Mouse (Mus musculus) megakaryocyte, adult 5-6 weeks (primary cell): ENCODE data around the gene Inpp5a. TPM values are rescaled to one million over a fixed set of nuclear protein-coding genes. Genes with fewer than 3 reads are reported as not detected.
A peak's percentile ranks its signal among the peaks of the same experiment; 100 is the strongest.

Experiments used
- ATAC-seq: 2 replicates; pipeline ENCODE4 v1.8.0; 2016; ENCODE audit warnings: mild to moderate bottlenecking, inconsistent platforms; ENCODE audit not compliant: poor library complexity, severe bottlenecking
- total RNA-seq, 2 experiments: library from RNA; stranded (forward) in 1 of 2; stranded (reverse) in 1 of 2; fragments of 153-499, 151-499 nt in 1 of 2; fragments of 221-1000, 200-1000 nt in 1 of 2; gene quantifications; 2 replicates each; pipeline versions ENCODE4 v1.2.3 to v1.2.4; 2015 to 2017

Gene Inpp5a
- total RNA-seq (2015) (11.4 and 11.9 TPM in 2 replicates), total RNA-seq (2017) (7.6 and 10.5 TPM in 2 replicates)

GRCm38 (mm10) chr7:139388670-139389212 lies at the start of gene Inpp5a:
Gene Inpp5a (plus strand): TSS chr7:139389109.
- peak; percentile 82 for ATAC-seq

- ATAC-seq = no peak
These were observed 49.7 kb upstream of the Inpp5a start for GRCm38 (mm10) chr7:139339184-139339583.

GRCm38 (mm10) chr7:139341020-139341660 lies 47.8 kb upstream of the Inpp5a start:
- no peak for ATAC-seq

- ATAC-seq = no peak
These were observed 46.1 kb upstream of the Inpp5a start for GRCm38 (mm10) chr7:139342809-139343208.

GRCm38 (mm10) chr7:139347051-139347450 lies 41.9 kb upstream of the Inpp5a start:
- ATAC-seq = no peak

GRCm38 (mm10) chr7:139350606-139351005 lies 38.3 kb upstream of the Inpp5a start:
- no peak for ATAC-seq

- ATAC-seq = 0 out of 2 replicates have a peak, but pooled peaks have one; percentile 45
These were observed 34.4 kb upstream of the Inpp5a start for GRCm38 (mm10) chr7:139354370-139355139.

GRCm38 (mm10) chr7:139357043-139357442 lies 31.9 kb upstream of the Inpp5a start:
- no peak for ATAC-seq

- ATAC-seq = no peak
These were observed 29.0 kb upstream of the Inpp5a start for GRCm38 (mm10) chr7:139359906-139360305.

GRCm38 (mm10) chr7:139360890-139361559 lies 27.9 kb upstream of the Inpp5a start:
- no peak for ATAC-seq

GRCm38 (mm10) chr7:139361799-139362198 lies 27.1 kb upstream of the Inpp5a start:
- no peak for ATAC-seq

- ATAC-seq = no peak
These were observed 26.4 kb upstream of the Inpp5a start for GRCm38 (mm10) chr7:139362514-139362913.

GRCm38 (mm10) chr7:139363281-139364004 lies 25.5 kb upstream of the Inpp5a start:
- no peak for ATAC-seq

- ATAC-seq = no peak
These were observed 24.8 kb upstream of the Inpp5a start for GRCm38 (mm10) chr7:139364005-139364557.

GRCm38 (mm10) chr7:139364936-139365830 lies 23.7 kb upstream of the Inpp5a start:
- ATAC-seq = no peak

GRCm38 (mm10) chr7:139366131-139366530 lies 22.8 kb upstream of the Inpp5a start:
- no peak for ATAC-seq

GRCm38 (mm10) chr7:139366549-139366948 lies 22.4 kb upstream of the Inpp5a start:
- no peak for ATAC-seq

GRCm38 (mm10) chr7:139368218-139368617 lies 20.7 kb upstream of the Inpp5a start:
- no peak for ATAC-seq

GRCm38 (mm10) chr7:139368722-139369380 lies 20.1 kb upstream of the Inpp5a start:
- ATAC-seq = no peak
